Mouse (Mus musculus): ENCODE results near the gene Cdkl4.

The Cdkl4 gene

DNA sequence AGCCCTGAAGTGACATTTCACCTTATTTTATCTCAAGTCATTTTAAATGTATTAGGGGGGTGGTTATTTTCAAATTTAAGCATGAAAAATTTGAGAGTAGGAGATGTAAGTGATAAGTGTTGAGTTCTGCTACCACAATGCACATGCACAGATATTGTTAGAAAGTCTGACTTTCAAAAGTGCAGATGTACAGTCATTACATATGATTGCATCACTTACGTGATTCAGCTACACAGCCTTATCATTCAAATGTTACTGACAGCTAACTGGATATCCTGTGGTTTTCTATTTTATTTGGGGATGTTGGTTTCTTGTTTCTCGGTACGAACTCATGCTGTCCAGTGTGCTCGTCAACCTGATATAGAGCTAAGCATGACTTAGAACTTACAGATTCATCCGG, 92.5 kb downstream of the Cdkl4 start:
- no peak for DNase-seq (ENCODE audit: extremely low spot score, low read depth, low spot score)

DNA sequence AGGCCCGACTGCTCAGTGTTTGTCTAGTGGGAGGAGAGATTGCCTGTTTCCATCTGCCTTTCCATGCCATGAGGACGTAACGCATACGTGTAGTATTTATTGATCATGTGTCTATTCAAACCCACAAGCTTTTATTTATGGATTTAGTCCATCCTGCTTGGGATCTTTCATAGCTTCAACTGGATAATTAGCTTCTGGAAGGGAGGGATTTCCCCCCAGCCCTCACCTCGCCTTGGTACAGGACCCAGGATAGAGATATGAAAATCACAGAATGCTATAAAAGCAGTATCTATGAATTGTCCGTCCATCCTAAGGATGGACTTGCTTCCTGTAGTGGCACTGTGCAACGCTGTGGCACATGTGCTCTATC, 96.8 kb downstream of the Cdkl4 start:
- DNase-seq (ENCODE audit: extremely low spot score, low read depth, low spot score): no peak

DNA sequence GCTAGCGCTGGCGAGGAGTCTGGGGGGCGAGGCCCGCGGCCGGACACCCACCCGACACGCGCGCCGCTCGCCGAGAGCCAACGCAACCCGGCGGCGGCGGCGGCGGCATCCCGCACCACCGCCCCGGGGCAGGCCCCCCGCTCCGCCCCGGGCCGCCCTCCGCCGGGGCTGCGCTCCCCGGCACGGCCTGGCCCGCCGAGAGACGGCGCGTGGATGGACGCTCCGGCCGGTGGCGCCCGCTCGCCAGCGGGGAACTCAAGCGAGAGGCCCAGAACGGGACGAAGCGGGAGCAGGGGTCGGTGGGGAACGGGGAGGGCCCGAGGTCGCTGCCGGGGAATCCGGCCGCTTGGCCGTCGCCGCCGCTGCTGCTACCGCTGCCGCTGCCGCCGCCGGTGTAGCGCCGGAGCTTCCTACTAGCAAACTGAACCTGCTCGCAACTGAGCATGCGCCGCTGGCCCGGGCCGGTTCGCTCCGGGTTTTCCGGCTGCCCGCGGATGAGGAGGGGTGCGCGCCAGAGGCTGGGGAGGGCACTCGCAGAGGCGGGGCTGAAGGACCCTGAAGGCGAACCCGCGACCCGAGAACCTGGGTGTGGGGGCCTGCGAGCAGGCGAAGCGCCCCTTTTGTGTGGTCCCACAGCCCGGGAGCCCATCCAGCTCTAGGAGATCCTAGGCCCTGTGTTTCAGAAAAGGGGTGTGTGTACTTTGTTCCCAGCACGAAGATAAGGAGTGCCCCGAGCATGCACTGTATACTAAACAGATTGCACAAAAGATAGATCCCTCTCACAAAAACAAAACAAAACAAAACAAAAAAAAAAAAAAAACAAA, 97.4 kb downstream of the Cdkl4 start, which contains the start of gene Sos1:
Gene Sos1, minus strand, starts transcription at position 423 of the 824 bp plus-strand sequence.
- DNase-seq (ENCODE audit: extremely low spot score, low read depth, low spot score): peak; percentile 75

DNA sequence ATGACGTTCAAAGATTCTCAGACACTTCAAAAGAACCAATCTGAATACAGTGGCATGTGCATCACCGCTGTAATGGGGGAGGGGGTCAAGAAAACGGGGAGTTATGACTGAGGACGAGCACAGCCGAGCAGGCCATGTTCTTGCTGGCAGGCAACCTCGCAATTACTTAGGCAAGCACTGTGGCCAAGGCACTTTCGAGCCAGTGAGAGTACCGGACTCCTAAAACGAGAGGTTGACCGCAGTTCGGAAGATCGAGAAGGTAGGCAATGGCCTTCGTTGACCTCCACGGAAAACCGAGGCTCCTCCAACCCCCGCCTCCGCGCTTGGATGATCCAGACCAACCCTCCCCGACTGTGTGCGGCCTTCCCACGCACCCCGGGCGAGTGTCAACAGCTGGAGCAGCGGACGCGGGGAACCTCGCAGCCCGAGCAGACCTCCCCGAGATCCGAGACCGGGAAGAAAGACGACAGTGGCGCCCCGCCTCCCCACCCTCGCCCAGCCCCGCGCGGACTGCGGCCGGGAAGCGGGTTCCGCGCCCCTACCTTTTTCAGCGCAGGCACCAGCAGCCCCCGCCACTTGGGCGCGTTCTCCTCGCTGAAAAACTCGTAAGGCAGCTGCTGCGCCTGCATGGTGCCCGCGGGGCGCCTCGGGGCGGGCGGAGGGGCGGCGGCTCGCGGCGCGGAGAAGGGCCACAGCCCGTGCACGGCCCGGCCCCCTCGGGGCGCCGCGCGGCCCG, 98.2 kb downstream of the Cdkl4 start:
- no peak for DNase-seq (ENCODE audit: extremely low spot score, low read depth, low spot score)

DNA sequence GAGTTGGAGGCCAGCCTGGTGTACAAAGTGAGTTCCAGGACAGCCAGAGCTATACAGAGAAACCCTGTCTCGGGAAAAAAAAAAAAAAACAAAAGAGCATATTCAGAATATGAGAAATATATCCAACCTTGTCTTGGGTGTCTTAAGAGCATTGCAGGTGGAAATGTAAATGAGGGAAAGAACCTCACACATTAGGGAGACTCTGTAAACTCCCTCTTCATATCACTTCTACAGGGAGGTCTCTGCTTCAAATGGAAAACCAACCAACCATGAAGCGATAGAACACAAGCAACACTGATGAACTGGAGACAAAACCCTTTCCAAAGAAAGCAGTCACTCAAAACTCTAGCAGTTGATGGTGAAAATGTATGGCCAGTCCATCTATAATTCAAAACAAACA, 99.9 kb downstream of the Cdkl4 start:
- no peak for DNase-seq (ENCODE audit: extremely low spot score, low read depth, low spot score)

DNA sequence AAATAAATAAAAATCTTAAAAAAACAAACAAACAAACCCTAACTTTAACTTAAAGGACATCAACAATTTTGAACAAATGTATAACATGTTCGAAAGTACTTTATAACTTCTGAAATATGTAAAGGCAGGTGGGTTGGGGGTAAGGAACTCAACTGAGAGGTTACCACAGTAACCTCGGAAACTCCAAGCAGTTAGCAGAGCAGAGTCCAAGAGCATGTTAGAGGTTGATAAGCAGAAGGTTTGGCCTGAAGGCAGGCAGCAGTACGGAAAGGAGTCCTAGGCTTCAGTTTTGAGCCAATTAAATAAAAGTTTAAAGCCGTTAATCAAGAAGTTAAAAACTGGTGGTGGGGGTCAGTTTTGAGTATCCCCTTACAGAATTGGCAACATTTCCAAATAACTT, 101.1 kb downstream of the Cdkl4 start:
- no peak for DNase-seq (ENCODE audit: extremely low spot score, low read depth, low spot score)
